Mouse (Mus musculus) heart, adult 2 months (tissue): ENCODE data around the gene Fars2. TPM values are rescaled to one million over a fixed set of nuclear protein-coding genes. Genes with fewer than 3 reads are reported as not detected.
"Not testable (repeated sequence)": the region's sequence is repeated elsewhere in the genome, so short reads cannot be mapped to it uniquely, and the experiment has no call there.

Experiments
- DNase-seq, 2 experiments: peaks; one replicate each; pipeline ENCODE4 v3.0.0; 2021
- H3K27ac ChIP-seq: fragments of 200-600 bp; 2 replicates; pipeline ENCODE4 v1.8.1; 2022
- H3K27me3 ChIP-seq: fragments of 200-500 bp; 2 replicates; pipeline ENCODE4 v1.6.1; 2012; ENCODE audit warnings: mild to moderate bottlenecking, low read length, inconsistent platforms, mixed read lengths; ENCODE audit not compliant: control insufficient read depth, insufficient read depth
- H3K36me3 ChIP-seq: fragments of 200-500 bp; 2 replicates; pipeline ENCODE4 v1.6.1; 2012; ENCODE audit warnings: low read length, inconsistent platforms; ENCODE audit not compliant: control insufficient read depth, insufficient read depth
- H3K4me1 ChIP-seq: fragments of 200-500 bp; 2 replicates; pipeline ENCODE4 v1.6.1; 2011; ENCODE audit warnings: low read length; ENCODE audit not compliant: control insufficient read depth, insufficient read depth
- H3K4me3 ChIP-seq: fragments of 200-600 bp; 2 replicates; pipeline ENCODE4 v1.8.1; 2022
- H3K79me2 ChIP-seq: fragments of 200-500 bp; replicated peaks from 2 replicates; pipeline ENCODE4 v1.6.1; 2012; ENCODE audit warnings: mild to moderate bottlenecking, inconsistent platforms, low read length, moderate library complexity, mixed read lengths; ENCODE audit not compliant: control insufficient read depth, insufficient read depth
- H3K9ac ChIP-seq: fragments of 200-500 bp; 2 replicates; pipeline ENCODE4 v1.6.1; 2012; ENCODE audit warnings: low read depth, mild to moderate bottlenecking, control low read depth, inconsistent platforms, low read length, mixed read lengths
- CTCF ChIP-seq: fragments of 200-600 bp; IDR thresholded peaks from 2 replicates; pipeline ENCODE4 v1.8.1; 2022; ENCODE audit warnings: antibody characterized with exemption, mild to moderate bottlenecking, moderate library complexity
- EP300 ChIP-seq: fragments of 200-500 bp; IDR thresholded peaks from 2 replicates; pipeline ENCODE4 v1.6.1; 2011; ENCODE audit warnings: low read depth, low read length, control low read depth; ENCODE audit not compliant: insufficient read depth
- POLR2A ChIP-seq: fragments of 200-500 bp; IDR thresholded peaks from 2 replicates; pipeline ENCODE4 v1.6.1; 2011; ENCODE audit warnings: mild to moderate bottlenecking, low read depth, low read length, control low read depth; ENCODE audit not compliant: insufficient read depth
- WGBS: fragments of 180-500 bp; shearing (Covaris S2); methylation state at CpG from one replicate; pipeline ENCODE4 v1.1.7; 2018; 5-methylcytosine and 5-hydroxymethylcytosine counted together
- intact Hi-C: fragments of 180-260 bp; cut with DNase I; formaldehyde crosslinking; loops from one replicate; pipeline ENCODE4 v1.15.1; 2025
- polyA plus RNA-seq: library from polyadenylated mRNA; depleted of rRNA; stranded (reverse); fragments of >200 nt; gene quantifications from 2 replicates; pipeline ENCODE4 v1.2.3, GENCODE M21; 2012
- total RNA-seq, 2 experiments: library from RNA; stranded (reverse); gene quantifications; 2 replicates each; pipeline ENCODE4 v1.2.3; 2021

The Fars2 gene
- total and polyA plus RNA-seq, 3 experiments: 73.3 to 85.7 (median 77.7) TPM

GRCm38 (mm10) chr13:36334748-36335147 lies 217.5 kb downstream of the Fars2 start:
- Histone ChIP-seq H3K27me3 (no peaks in the 10 kb centered on the region), H3K36me3 (no peaks in the 10 kb centered on the region), H3K4me1 (no peaks in the 10 kb centered on the region), H3K79me2 (no peaks in the 10 kb centered on the region), H3K4me3 (no peak overlapping the region), H3K9ac (no peak overlapping the region), H3K27ac (no peak overlapping the region)
- no peak for DNase-seq
- TF ChIP-seq EP300 (no peak), POLR2A (no peak), CTCF (no peak)
- intact Hi-C loops: no loop called here
- 54% methylated on average over 5 of the region's 5 CpGs for WGBS

- DNase-seq: no peak
- H3K4me1 ChIP-seq: no peaks in the 10 kb centered on the region
- 63% methylated on average over 11 of the region's 11 CpGs for WGBS
- H3K36me3 ChIP-seq: no peaks in the 10 kb centered on the region
- H3K79me2 ChIP-seq: no peaks in the 10 kb centered on the region
- TF ChIP-seq CTCF: no peak
- no peak for TF ChIP-seq POLR2A
- no peak for TF ChIP-seq EP300
- H3K27me3 ChIP-seq: no peaks in the 10 kb centered on the region
- no peak overlapping the region for H3K9ac ChIP-seq
- no peak overlapping the region for H3K27ac ChIP-seq
- intact Hi-C loops: no loop called here
- H3K4me3 ChIP-seq: no peak overlapping the region
Observed at GRCm38 (mm10) chr13:36351529-36351928, 234.3 kb downstream of the Fars2 start.

- no peak for TF ChIP-seq POLR2A
- TF ChIP-seq CTCF: no peak
- no peak for TF ChIP-seq EP300
- H3K9ac ChIP-seq: no peak overlapping the region
- DNase-seq: no peak
Observed at GRCm38 (mm10) chr13:36357469-36357868, 240.3 kb downstream of the Fars2 start.

GRCm38 (mm10) chr13:36361419-36361818 lies 244.2 kb downstream of the Fars2 start:
- TF ChIP-seq EP300: no peak
- no peak for TF ChIP-seq CTCF
- TF ChIP-seq POLR2A: no peak
- Histone ChIP-seq H3K4me3 (no peak overlapping the region), H3K27me3 (no peaks in the 10 kb centered on the region), H3K36me3 (no peaks in the 10 kb centered on the region), H3K79me2 (no peaks in the 10 kb centered on the region), H3K9ac (no peak overlapping the region), H3K4me1 (no peaks in the 10 kb centered on the region), H3K27ac (no peak overlapping the region)
- intact Hi-C loops: no loop called here
- no peak for DNase-seq
- 96% methylated on average over 3 of the region's 3 CpGs for WGBS

More at GRCm38 (mm10) chr13:36357469-36357868, 240.3 kb downstream of the Fars2 start:
- Histone ChIP-seq H3K4me3 (no peak overlapping the region), H3K79me2 (no peaks in the 10 kb centered on the region), H3K27ac (no peak overlapping the region), H3K4me1 (no peaks in the 10 kb centered on the region), H3K36me3 (no peaks in the 10 kb centered on the region), H3K27me3 (no peaks in the 10 kb centered on the region)
- intact Hi-C loops: no loop called here
- 57% methylated on average over 4 of the region's 4 CpGs for WGBS

DNA sequence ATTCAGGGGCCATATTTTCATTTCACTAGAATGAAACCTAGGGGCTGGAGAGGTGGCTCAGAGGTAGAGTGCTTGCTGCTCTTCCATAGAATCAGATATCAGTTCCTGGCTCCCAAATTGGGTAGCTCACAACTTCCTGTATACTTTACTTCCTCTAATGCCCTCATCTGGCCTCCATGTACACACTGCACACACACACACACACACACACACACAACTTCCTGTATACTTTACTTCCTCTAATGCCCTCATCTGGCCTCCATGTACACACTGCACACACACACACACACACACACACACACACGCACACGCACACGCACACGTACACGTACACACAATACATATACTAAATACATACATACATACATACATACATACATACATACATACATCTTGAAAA lies 248.5 kb downstream of the Fars2 start:
- H3K4me3 ChIP-seq, H3K27ac ChIP-seq, intact Hi-C loops, H3K79me2 ChIP-seq, H3K36me3 ChIP-seq, DNase-seq, H3K27me3 ChIP-seq, H3K4me1 ChIP-seq, H3K9ac ChIP-seq: not testable (repeated sequence)
- 96% methylated on average over 5 of the region's 5 CpGs for WGBS

DNA sequence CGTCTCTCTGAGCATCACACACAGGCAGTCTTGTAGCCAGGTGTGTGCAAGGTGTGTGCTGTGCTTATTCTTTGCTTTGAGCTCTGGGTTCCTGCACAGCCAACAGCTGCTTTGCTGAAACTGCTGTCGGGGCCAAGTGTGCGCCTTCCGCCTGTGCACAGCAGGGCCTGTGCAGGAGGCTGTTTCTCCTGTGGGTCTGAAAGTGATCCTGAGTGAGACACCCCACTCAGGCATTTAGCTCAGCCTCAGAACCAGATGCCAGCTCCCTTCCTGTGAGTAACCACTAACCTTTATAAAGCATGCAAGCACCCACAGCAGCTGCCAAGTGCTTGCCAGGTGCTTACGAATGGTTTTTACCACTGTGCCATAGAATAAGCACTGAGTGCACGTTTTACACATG lies 249.1 kb downstream of the Fars2 start:
- H3K79me2 ChIP-seq: no peaks in the 10 kb centered on the region
- 88% methylated on average over 6 of the region's 6 CpGs for WGBS
- H3K36me3 ChIP-seq: no peaks in the 10 kb centered on the region
- TF ChIP-seq CTCF (no peak), EP300 (no peak)
- no peaks in the 10 kb centered on the region for H3K27me3 ChIP-seq
- no peak overlapping the region for H3K9ac ChIP-seq
- DNase-seq: no peak
- no peak overlapping the region for H3K27ac ChIP-seq
- no peak overlapping the region for H3K4me3 ChIP-seq
- intact Hi-C loops: no loop called here
- H3K4me1 ChIP-seq: peaks cover 1% of the 10 kb centered on the region; the same call in 1 of the 2 replicates
